Mouse (Mus musculus): ENCODE data around the gene Kcnq5.
"Not testable (repeated sequence)": the region's sequence is repeated elsewhere in the genome, so short reads cannot be mapped to it uniquely, and the experiment has no call there.

The Kcnq5 gene

GRCm38 (mm10) chr1:21676805-21677204 lies 284.9 kb downstream of the Kcnq5 start:
- in situ Hi-C loops (cut with MboI; ENCODE audit: low sequenced_read_pairs) = no loop called here

GRCm38 (mm10) chr1:21660840-21661239 lies 300.9 kb downstream of the Kcnq5 start:
- in situ Hi-C loops (cut with MboI; ENCODE audit: low sequenced_read_pairs) = no loop called here

DNA sequence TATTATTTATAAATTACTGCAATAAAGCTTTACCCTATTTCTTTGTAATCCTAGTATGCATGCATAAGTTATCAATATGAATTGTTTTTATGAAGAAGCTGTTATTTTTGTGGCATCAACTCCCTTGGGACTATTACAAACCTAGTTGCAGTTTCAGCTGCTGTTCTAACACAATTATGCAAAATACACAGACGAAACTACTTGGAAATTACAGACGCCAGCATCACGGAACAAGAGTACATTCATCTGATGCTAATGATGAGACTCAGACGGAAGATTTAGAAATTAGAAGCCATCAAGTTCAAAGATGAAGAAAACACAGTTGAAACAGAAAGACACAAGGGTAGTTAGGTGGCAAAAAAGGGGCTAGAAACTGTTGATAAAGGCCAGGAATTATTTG lies 310.9 kb downstream of the Kcnq5 start:
- in situ Hi-C loops (cut with MboI; ENCODE audit: low sequenced_read_pairs) = no loop called here

- in situ Hi-C loops (cut with MboI; ENCODE audit: low sequenced_read_pairs) = no loop called here
These were observed 326.3 kb downstream of the Kcnq5 start for GRCm38 (mm10) chr1:21635406-21635805.

- in situ Hi-C loops (cut with MboI; ENCODE audit: low sequenced_read_pairs) = no loop called here
These were observed 327.7 kb downstream of the Kcnq5 start for GRCm38 (mm10) chr1:21634013-21634412.

DNA sequence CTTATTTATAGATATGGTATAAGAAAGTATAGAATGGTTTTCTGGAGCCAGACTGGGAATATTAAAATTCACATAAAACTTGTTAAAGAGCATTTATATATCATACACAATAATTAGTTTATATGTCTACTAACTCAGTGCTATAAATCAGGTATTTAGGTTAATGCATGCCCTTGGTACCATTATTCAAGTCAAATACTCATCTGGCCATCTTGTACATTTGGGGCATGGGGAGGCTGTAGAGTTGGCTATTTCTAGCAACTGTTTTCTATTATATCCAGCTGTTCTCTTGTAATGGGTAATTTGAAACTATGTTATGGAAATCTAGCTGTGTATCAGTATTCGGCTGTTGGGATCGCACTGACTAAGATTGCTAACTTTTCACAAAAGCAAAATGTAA lies 339.3 kb downstream of the Kcnq5 start:
- in situ Hi-C loops (cut with MboI; ENCODE audit: low sequenced_read_pairs) = no loop called here

DNA sequence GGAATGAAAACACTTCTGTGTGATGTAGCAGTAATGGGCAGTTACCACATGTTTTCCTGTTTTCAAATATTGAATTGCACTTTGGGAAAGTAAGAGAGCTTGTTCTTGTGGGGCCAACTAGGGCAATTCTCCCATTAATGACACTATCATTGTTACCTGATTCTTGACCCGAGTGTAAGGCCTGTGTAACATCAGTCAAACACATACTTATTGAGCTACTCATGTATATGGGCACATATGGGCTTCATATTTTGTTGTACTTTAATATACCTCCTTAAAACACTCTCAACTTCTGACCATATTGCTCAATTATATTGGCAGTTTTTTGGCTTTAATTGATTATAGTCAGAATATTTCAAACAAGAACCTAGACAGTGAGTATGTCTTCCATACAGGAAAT lies 339.7 kb downstream of the Kcnq5 start:
- in situ Hi-C loops (cut with MboI; ENCODE audit: low sequenced_read_pairs) = no loop called here

GRCm38 (mm10) chr1:21618712-21619111 lies 343.0 kb downstream of the Kcnq5 start:
- in situ Hi-C loops (cut with MboI; ENCODE audit: low sequenced_read_pairs) = no loop called here

- in situ Hi-C loops (cut with MboI; ENCODE audit: low sequenced_read_pairs) = no loop called here
These were observed 345.1 kb downstream of the Kcnq5 start for GRCm38 (mm10) chr1:21616666-21617065.

- in situ Hi-C loops (cut with MboI; ENCODE audit: low sequenced_read_pairs) = no loop called here
These were observed 347.8 kb downstream of the Kcnq5 start for GRCm38 (mm10) chr1:21613933-21614332.

DNA sequence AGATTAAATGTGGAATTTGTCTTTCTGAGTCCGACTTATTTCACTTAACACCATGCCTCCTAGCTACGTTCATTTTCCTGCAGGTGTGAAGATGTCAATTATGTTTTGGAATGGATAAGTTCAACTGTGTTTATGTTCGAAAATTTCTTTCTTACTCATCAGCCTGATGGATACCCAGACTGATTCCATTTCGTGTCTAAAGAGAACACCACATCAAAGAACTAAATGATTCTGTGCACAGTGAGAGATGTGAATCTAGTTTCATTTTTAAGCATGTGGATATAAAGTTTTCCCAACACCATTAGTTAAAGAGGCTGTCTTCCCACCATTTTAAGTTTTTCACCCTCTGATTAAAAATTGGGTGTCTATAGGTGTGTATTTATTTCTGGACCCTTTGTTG lies 357.7 kb downstream of the Kcnq5 start:
- in situ Hi-C loops (cut with MboI; ENCODE audit: low sequenced_read_pairs) = no loop called here

- in situ Hi-C loops (cut with MboI; ENCODE audit: low sequenced_read_pairs) = no loop called here
These were observed 359.2 kb downstream of the Kcnq5 start for GRCm38 (mm10) chr1:21602567-21602966.

DNA sequence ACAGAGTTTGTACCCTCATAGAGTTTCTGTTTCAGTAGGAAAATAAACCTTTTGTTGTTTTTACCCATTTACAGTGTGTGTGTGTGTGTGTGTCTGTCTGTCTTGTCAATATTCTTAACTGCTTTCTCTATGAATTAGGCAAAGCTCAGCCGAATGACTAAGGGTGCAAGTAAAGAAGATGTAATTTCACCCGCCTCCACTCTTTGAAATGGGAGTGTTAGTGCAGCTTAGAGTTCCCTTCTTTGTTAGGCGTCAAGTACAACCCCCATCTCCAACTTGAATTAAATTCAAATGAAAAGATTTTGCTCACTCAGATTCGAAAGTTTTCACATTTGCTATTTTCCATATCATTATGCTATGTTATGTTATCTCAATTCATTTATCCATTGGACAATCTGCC lies 361.1 kb downstream of the Kcnq5 start:
- in situ Hi-C loops (cut with MboI; ENCODE audit: low sequenced_read_pairs) = no loop called here

- in situ Hi-C loops (cut with MboI; ENCODE audit: low sequenced_read_pairs) = no loop called here
These were observed 367.9 kb downstream of the Kcnq5 start for GRCm38 (mm10) chr1:21593872-21594271.

GRCm38 (mm10) chr1:21567397-21567796 lies 394.3 kb downstream of the Kcnq5 start:
- in situ Hi-C loops (cut with MboI; ENCODE audit: low sequenced_read_pairs) = not testable (repeated sequence)

DNA sequence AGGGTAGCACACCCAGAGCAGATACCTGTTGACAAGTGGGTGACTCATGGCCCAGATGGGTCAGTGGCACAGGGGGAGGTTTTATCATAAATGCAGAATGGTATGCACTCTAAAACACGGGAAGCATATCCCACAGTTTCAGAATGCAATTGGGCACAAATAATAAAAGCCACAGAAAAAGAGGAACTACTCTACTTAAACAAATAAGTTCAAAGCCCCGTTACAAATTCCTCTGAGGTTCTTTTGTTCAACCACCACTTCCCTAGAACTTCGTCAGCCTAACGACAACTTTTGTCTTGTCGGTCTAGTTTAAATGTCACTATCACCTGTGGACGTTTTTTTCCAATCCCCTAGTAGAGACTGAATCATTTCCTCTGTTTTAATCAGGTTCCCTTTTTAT lies 407.1 kb downstream of the Kcnq5 start:
- in situ Hi-C loops (cut with MboI; ENCODE audit: low sequenced_read_pairs) = no loop called here

DNA sequence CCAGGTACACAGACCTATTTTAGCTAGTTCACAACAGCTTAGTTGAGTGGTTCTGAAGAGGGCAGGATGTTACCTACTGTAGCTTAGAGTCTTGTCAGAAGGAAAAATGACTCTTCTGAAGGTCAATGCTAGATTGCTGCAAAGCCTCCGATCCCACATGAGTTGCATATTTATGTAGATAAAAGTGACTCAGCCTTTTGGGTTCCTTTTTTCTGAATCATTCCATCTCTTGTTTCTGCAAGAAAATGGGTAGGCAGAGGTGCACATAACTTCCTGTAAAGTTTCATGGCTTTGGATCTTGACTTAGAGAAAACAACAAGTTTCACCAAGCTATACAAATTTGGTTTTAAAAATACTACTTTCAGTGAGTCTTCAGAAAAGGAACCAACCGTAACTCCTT lies 409.0 kb downstream of the Kcnq5 start:
- in situ Hi-C loops (cut with MboI; ENCODE audit: low sequenced_read_pairs) = no loop called here

DNA sequence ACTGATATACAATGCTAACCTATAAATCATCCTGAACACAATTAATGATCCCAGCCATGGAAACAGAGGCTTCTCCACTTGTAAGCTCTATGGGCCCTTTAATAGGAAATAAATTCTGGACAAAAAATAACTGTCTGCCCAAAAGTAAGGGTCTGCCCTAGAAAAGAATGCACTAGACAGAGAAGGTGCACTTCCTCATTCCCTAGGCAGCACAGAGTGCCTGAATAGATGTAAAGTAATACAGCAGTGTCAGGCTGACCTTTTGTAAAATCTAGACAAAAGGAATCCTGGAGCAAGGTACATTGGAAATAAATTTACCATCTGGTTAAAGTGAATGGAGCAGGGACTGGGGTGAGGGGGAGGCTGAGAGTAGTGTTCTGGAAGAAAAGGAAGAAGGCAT lies 417.8 kb downstream of the Kcnq5 start:
- in situ Hi-C loops (cut with MboI; ENCODE audit: low sequenced_read_pairs) = no loop called here

DNA sequence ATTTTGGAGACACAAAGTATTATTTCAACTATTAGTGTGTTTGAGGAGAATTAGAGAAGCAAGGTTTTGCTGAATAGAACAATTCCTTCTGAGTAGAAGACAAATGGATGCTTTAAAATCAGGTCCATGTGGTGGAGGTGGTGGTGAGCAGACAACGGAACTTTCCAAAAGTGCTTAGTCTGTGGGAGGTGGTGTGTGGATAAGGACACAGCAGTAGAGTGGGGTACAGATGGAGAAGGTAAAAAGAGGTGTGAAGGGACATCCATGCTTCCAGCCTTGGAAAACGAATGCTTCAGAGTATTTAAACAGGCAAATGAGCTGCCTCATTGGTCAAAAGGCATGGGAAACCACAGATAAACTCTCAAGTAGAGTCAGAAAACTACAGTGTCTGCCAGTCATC lies 422.3 kb downstream of the Kcnq5 start:
- in situ Hi-C loops (cut with MboI; ENCODE audit: low sequenced_read_pairs) = no loop called here

- in situ Hi-C loops (cut with MboI; ENCODE audit: low sequenced_read_pairs) = no loop called here
These were observed 430.9 kb downstream of the Kcnq5 start for GRCm38 (mm10) chr1:21530823-21531222.

DNA sequence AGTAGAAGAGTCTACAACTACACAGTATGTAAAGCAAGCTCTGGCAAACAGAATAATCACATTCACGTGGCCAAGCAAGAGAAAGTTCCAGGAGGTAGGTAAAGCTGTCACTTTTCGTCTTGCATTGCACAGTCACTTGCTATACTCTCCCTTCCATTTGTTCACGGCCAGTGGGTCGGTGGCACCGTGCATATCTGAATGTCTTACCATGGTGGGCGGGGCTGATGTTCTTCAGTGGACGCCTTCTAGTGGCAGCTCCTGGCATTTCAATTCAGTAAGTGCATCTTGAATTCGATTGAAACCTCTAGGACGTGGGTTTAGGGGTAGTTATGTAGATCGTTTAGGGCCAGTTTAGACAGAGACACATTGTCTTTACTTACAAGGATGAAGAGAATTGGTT lies 439.7 kb downstream of the Kcnq5 start:
- in situ Hi-C loops (cut with MboI; ENCODE audit: low sequenced_read_pairs) = no loop called here

DNA sequence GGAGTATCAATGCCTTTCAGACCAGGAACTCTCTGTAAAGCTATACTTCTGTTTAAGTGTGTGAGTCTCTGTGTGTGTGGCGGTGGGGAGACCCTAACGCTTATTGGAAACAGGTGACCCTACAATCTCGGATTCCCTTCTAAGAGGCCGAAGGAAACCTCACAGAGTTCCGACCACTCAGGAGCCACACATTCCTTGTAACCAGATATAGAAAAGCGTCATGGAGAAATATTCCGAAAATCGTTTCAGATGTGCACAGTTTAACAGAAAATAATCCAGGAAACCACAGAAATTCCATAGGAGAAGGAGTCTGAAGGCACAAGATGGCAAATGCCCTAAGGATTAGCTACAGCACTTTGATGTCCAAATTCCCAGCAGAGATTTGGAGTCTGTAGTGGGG lies 440.3 kb downstream of the Kcnq5 start:
- in situ Hi-C loops (cut with MboI; ENCODE audit: low sequenced_read_pairs) = no loop called here

DNA sequence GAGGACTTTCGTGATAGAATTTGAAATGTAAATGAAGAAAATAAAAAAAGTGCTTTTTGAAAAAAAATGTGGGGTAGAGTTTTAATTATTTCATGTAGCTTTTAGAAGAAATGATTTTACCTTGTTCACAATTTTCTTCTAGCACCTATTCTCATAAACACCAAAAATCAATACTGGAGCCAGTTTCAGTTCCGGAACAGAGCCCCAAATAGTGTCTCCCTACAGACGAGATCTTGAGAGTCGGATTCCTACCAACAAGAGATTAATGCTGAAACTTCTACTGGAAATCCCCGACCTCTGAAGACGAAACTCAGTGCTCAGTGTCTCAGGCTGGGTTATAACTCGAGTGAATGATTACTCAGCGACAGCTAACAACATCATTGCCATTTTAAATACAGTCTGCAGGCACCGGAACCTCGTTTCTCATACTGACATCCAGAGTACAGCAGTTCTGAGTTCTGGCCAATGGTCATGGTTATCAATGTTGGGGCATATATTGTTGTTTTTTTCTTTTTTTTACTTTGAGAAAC lies 441.6 kb downstream of the Kcnq5 start:
- in situ Hi-C loops (cut with MboI; ENCODE audit: low sequenced_read_pairs) = no loop called here

- in situ Hi-C loops (cut with MboI; ENCODE audit: low sequenced_read_pairs) = no loop called here
These were observed 455.1 kb downstream of the Kcnq5 start for GRCm38 (mm10) chr1:21506665-21507064.
